Mouse (Mus musculus): ENCODE data around the gene Dclk1.

DNA sequence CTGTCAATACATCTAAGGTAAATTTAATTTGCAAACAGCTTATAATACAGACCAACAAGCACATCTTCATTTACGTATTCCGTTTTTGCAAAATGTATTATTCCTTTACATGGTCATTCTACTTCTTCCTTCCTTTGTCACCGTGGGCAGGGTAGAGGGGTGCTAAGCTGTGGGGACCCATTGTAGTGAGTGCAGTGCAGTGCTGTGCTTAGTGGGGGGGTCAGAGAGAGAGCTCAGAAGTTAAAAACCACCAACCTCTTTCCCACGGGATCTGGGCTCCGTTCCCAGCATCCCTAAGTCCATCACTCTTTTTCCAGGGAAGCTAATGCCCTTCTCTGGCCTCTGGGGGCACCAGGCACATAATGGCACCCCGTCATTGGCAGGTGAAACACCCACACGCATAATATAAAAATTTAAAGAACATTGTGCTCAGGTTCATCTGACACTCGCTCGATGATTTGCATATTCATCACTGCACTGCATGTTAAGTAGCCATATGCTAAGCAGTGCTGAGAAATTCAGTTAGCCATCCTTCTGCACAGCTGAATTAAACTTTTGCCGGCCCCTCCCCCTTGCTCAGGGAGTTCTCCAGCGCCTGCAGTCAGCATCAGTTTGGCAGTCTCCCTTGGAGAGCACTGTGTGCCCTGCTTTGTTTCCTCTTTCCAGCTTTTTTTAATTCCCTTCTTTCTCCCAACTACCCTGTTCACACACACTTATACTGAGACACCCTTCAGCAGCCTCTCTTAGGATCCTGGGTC, 181.7 kb downstream of the Dclk1 start:
- TF ChIP-seq CTCF (IDR thresholded peaks at IDR 0.05; ENCODE audit: borderline replicate concordance, insufficient read depth, low read length) (no peak), POLR2A (IDR thresholded peaks at IDR 0.05; ENCODE audit: low read depth, low read length) (no peak)
